Mouse (Mus musculus): ENCODE data around the gene Slc6a21. TPM values are rescaled to one million over a fixed set of nuclear protein-coding genes. Genes with fewer than 3 reads are reported as not detected.

Slc6a21 gene
- polyA plus RNA-seq, 1 experiment = not detected

GRCm38 (mm10) chr7:45304869-45305268 lies 27.6 kb downstream of the Slc6a21 start:
- no peaks in the 10 kb centered on the region for H3K27me3 ChIP-seq (ENCODE audit: control insufficient read depth, insufficient read depth, insufficient read length)
- no peak overlapping the region for H3K4me2 ChIP-seq (ENCODE audit: low read depth)
- no peak for TF ChIP-seq MAX (IDR thresholded peaks at IDR 0.05; ENCODE audit: low read depth)
- no peak for TF ChIP-seq E2F4 (IDR thresholded peaks at IDR 0.05; ENCODE audit: insufficient read depth)
- H3ac ChIP-seq (ENCODE audit: control insufficient read depth, insufficient read length) = no peak overlapping the region
- H3K36me3 ChIP-seq (ENCODE audit: control insufficient read depth, insufficient read depth) = peaks cover 6% of the 10 kb centered on the region
- H3K79me2 ChIP-seq (ENCODE audit: control insufficient read depth, insufficient read depth) = no peaks in the 10 kb centered on the region
- H3K4me3 ChIP-seq = no peak overlapping the region

GRCm38 (mm10) chr7:45305275-45305674 lies 28.0 kb downstream of the Slc6a21 start:
- no peak overlapping the region for H3K4me3 ChIP-seq
- no peaks in the 10 kb centered on the region for H3K27me3 ChIP-seq (ENCODE audit: control insufficient read depth, insufficient read depth, insufficient read length)
- no peak overlapping the region for H3K4me2 ChIP-seq (ENCODE audit: low read depth)
- H3K36me3 ChIP-seq (ENCODE audit: control insufficient read depth, insufficient read depth) = peaks cover 6% of the 10 kb centered on the region
- H3ac ChIP-seq (ENCODE audit: control insufficient read depth, insufficient read length) = no peak overlapping the region
- no peaks in the 10 kb centered on the region for H3K79me2 ChIP-seq (ENCODE audit: control insufficient read depth, insufficient read depth)
- TF ChIP-seq USF1 (IDR thresholded peaks at IDR 0.05; ENCODE audit: low read depth) (no peak), REST (IDR thresholded peaks at IDR 0.05; ENCODE audit: insufficient read depth, insufficient read length) (no peak), CEBPB (IDR thresholded peaks at IDR 0.05; ENCODE audit: insufficient read depth, poor library complexity, severe bottlenecking) (no peak), TCF12 (IDR thresholded peaks at IDR 0.05; ENCODE audit: insufficient read depth, poor library complexity, severe bottlenecking) (no peak), POLR2A (IDR thresholded peaks at IDR 0.05; ENCODE audit: insufficient read length, low read depth) (no peak), POLR2AphosphoS2 (IDR thresholded peaks at IDR 0.05; ENCODE audit: insufficient read length, low read depth) (no peak), SRF (IDR thresholded peaks at IDR 0.05; ENCODE audit: control insufficient read depth, insufficient read length, low read depth) (no peak), MYOD1 (IDR thresholded peaks at IDR 0.05; ENCODE audit: control insufficient read depth in 1 of 3, insufficient read length in 2 of 3, low read depth in 2 of 3) (no peak), E2F4 (IDR thresholded peaks at IDR 0.05; ENCODE audit: insufficient read depth) (no peak), MYOG (IDR thresholded peaks at IDR 0.05; ENCODE audit: control insufficient read depth in 1 of 3, insufficient read depth in 1 of 3, insufficient read length in 2 of 3, low read depth in 2 of 3) (no peak), MAX (IDR thresholded peaks at IDR 0.05; ENCODE audit: low read depth) (no peak), TCF3 (IDR thresholded peaks at IDR 0.05; ENCODE audit: insufficient read length, low read depth) (no peak)

- no peaks in the 10 kb centered on the region for H3K79me2 ChIP-seq (ENCODE audit: control insufficient read depth, insufficient read depth)
- peaks cover 6% of the 10 kb centered on the region for H3K36me3 ChIP-seq (ENCODE audit: control insufficient read depth, insufficient read depth)
- H3ac ChIP-seq (ENCODE audit: control insufficient read depth, insufficient read length) = no peak overlapping the region
- H3K4me2 ChIP-seq (ENCODE audit: low read depth) = no peak overlapping the region
- no peak overlapping the region for H3K4me3 ChIP-seq
- no peak for TF ChIP-seq TCF3 (IDR thresholded peaks at IDR 0.05; ENCODE audit: insufficient read length, low read depth)
- no peak for TF ChIP-seq MYOD1 (IDR thresholded peaks at IDR 0.05; ENCODE audit: control insufficient read depth in 1 of 3, insufficient read length in 2 of 3, low read depth in 2 of 3)
- no peak for TF ChIP-seq USF1 (IDR thresholded peaks at IDR 0.05; ENCODE audit: low read depth)
- no peak for TF ChIP-seq MAX (IDR thresholded peaks at IDR 0.05; ENCODE audit: low read depth)
- no peak for TF ChIP-seq TCF12 (IDR thresholded peaks at IDR 0.05; ENCODE audit: insufficient read depth, poor library complexity, severe bottlenecking)
- TF ChIP-seq SRF (IDR thresholded peaks at IDR 0.05; ENCODE audit: control insufficient read depth, insufficient read length, low read depth) = no peak
- no peak for TF ChIP-seq MYOG (IDR thresholded peaks at IDR 0.05; ENCODE audit: control insufficient read depth in 1 of 3, insufficient read depth in 1 of 3, insufficient read length in 2 of 3, low read depth in 2 of 3)
- no peak for TF ChIP-seq E2F4 (IDR thresholded peaks at IDR 0.05; ENCODE audit: insufficient read depth)
- no peak for TF ChIP-seq POLR2A (IDR thresholded peaks at IDR 0.05; ENCODE audit: insufficient read length, low read depth)
- no peak for TF ChIP-seq POLR2AphosphoS2 (IDR thresholded peaks at IDR 0.05; ENCODE audit: insufficient read length, low read depth)
- TF ChIP-seq CEBPB (IDR thresholded peaks at IDR 0.05; ENCODE audit: insufficient read depth, poor library complexity, severe bottlenecking) = no peak
- H3K27me3 ChIP-seq (ENCODE audit: control insufficient read depth, insufficient read depth, insufficient read length) = no peaks in the 10 kb centered on the region
Observed at GRCm38 (mm10) chr7:45308551-45309240, 31.4 kb downstream of the Slc6a21 start.

- H3K4me2 ChIP-seq (ENCODE audit: low read depth) = no peak overlapping the region
- TF ChIP-seq POLR2AphosphoS2 (IDR thresholded peaks at IDR 0.05; ENCODE audit: insufficient read length, low read depth) = no peak
- no peak for TF ChIP-seq SRF (IDR thresholded peaks at IDR 0.05; ENCODE audit: control insufficient read depth, insufficient read length, low read depth)
- TF ChIP-seq TCF3 (IDR thresholded peaks at IDR 0.05; ENCODE audit: insufficient read length, low read depth) = no peak
- TF ChIP-seq USF1 (IDR thresholded peaks at IDR 0.05; ENCODE audit: low read depth) = no peak
- TF ChIP-seq CEBPB (IDR thresholded peaks at IDR 0.05; ENCODE audit: insufficient read depth, poor library complexity, severe bottlenecking) = no peak
- no peak for TF ChIP-seq POLR2A (IDR thresholded peaks at IDR 0.05; ENCODE audit: insufficient read length, low read depth)
- TF ChIP-seq TCF12 (IDR thresholded peaks at IDR 0.05; ENCODE audit: insufficient read depth, poor library complexity, severe bottlenecking) = no peak
- TF ChIP-seq REST (IDR thresholded peaks at IDR 0.05; ENCODE audit: insufficient read depth, insufficient read length) = no peak
- TF ChIP-seq E2F4 (IDR thresholded peaks at IDR 0.05; ENCODE audit: insufficient read depth) = no peak
- TF ChIP-seq MYOD1 (IDR thresholded peaks at IDR 0.05; ENCODE audit: control insufficient read depth in 1 of 3, insufficient read length in 2 of 3, low read depth in 2 of 3) = no peak
- TF ChIP-seq MAX (IDR thresholded peaks at IDR 0.05; ENCODE audit: low read depth) = no peak
- TF ChIP-seq MYOG (IDR thresholded peaks at IDR 0.05; ENCODE audit: control insufficient read depth in 1 of 3, insufficient read depth in 1 of 3, insufficient read length in 2 of 3, low read depth in 2 of 3) = no peak
- H3K27me3 ChIP-seq (ENCODE audit: control insufficient read depth, insufficient read depth, insufficient read length) = no peaks in the 10 kb centered on the region
- H3ac ChIP-seq (ENCODE audit: control insufficient read depth, insufficient read length) = no peak overlapping the region
- H3K36me3 ChIP-seq (ENCODE audit: control insufficient read depth, insufficient read depth) = peaks cover 6% of the 10 kb centered on the region
- no peak overlapping the region for H3K4me3 ChIP-seq
- H3K79me2 ChIP-seq (ENCODE audit: control insufficient read depth, insufficient read depth) = no peaks in the 10 kb centered on the region
Observed at GRCm38 (mm10) chr7:45309455-45309854, 32.1 kb downstream of the Slc6a21 start.

GRCm38 (mm10) chr7:45312023-45312422 lies 34.7 kb downstream of the Slc6a21 start:
- no peak overlapping the region for H3K4me3 ChIP-seq
- no peaks in the 10 kb centered on the region for H3K79me2 ChIP-seq (ENCODE audit: control insufficient read depth, insufficient read depth)
- H3K36me3 ChIP-seq (ENCODE audit: control insufficient read depth, insufficient read depth) = no peaks in the 10 kb centered on the region
- TF ChIP-seq POLR2AphosphoS2 (IDR thresholded peaks at IDR 0.05; ENCODE audit: insufficient read length, low read depth) = no peak
- no peak for TF ChIP-seq E2F4 (IDR thresholded peaks at IDR 0.05; ENCODE audit: insufficient read depth)
- TF ChIP-seq TCF3 (IDR thresholded peaks at IDR 0.05; ENCODE audit: insufficient read length, low read depth) = no peak
- no peak for TF ChIP-seq USF1 (IDR thresholded peaks at IDR 0.05; ENCODE audit: low read depth)
- no peak for TF ChIP-seq TCF12 (IDR thresholded peaks at IDR 0.05; ENCODE audit: insufficient read depth, poor library complexity, severe bottlenecking)
- no peak for TF ChIP-seq REST (IDR thresholded peaks at IDR 0.05; ENCODE audit: insufficient read depth, insufficient read length)
- no peak for TF ChIP-seq MYOG (IDR thresholded peaks at IDR 0.05; ENCODE audit: control insufficient read depth in 1 of 3, insufficient read depth in 1 of 3, insufficient read length in 2 of 3, low read depth in 2 of 3)
- no peak for TF ChIP-seq SRF (IDR thresholded peaks at IDR 0.05; ENCODE audit: control insufficient read depth, insufficient read length, low read depth)
- no peak for TF ChIP-seq MYOD1 (IDR thresholded peaks at IDR 0.05; ENCODE audit: control insufficient read depth in 1 of 3, insufficient read length in 2 of 3, low read depth in 2 of 3)
- no peak for TF ChIP-seq CEBPB (IDR thresholded peaks at IDR 0.05; ENCODE audit: insufficient read depth, poor library complexity, severe bottlenecking)
- no peak for TF ChIP-seq MAX (IDR thresholded peaks at IDR 0.05; ENCODE audit: low read depth)
- TF ChIP-seq POLR2A (IDR thresholded peaks at IDR 0.05; ENCODE audit: insufficient read length, low read depth) = no peak
- no peak overlapping the region for H3K4me2 ChIP-seq (ENCODE audit: low read depth)
- no peaks in the 10 kb centered on the region for H3K27me3 ChIP-seq (ENCODE audit: control insufficient read depth, insufficient read depth, insufficient read length)
- H3ac ChIP-seq (ENCODE audit: control insufficient read depth, insufficient read length) = no peak overlapping the region
